In the genomic region with DNA sequence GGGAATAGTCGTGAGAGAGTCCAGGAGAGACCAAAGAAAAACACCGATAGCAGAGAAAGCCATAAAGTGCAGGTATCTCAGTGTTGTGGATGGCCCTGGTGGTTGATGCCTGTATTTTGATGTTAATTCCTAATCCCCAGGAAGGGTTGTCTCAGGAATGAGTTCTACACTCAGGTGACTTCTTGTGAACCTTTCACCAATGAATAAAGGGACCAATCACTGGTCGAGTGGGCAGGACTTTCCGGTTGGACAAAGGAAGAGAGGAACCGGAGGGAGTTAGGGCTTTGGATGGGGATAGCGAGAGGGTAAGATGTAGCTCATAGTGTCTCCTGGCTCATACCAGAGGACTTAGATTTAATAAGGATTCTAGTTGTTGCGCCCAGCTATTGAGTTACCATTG, we compare ENCODE assay signal across 11 mouse cellular contexts. TPM values are rescaled to one million over a fixed set of nuclear protein-coding genes. Genes with fewer than 3 reads are reported as not detected.
DNase-seq lines count a peak whose midpoint lies in the region; ATAC-seq and TF ChIP-seq lines count a peak whose summit lies in the region.
"Had no signal": no experiment of that assay in that cellular context is flagged by ENCODE, and none has a peak within 500 bp of the region (broad histone marks: within the 10 kb centered on the region; RNA-seq: fewer than 3 reads in every experiment).

No protein-coding gene starts in this region.

- 18% methylated on average over 7 of the region's 7 CpGs for WGBS in heart, embryonic 11.5 days (ENCODE audit: insufficient replicate concordance)
- 17% methylated on average over 7 of the region's 7 CpGs for WGBS in hindbrain, embryonic 13.5 days
- 15% methylated on average over 7 of the region's 7 CpGs for WGBS in lung, postnatal 0 days

- no peaks in the 10 kb centered on the region for H3K36me3 ChIP-seq in heart, embryonic 11.5 days (ENCODE audit: control insufficient read depth, insufficient read depth, low read length)
- H3K36me3 ChIP-seq in hindbrain, embryonic 13.5 days, result no peaks in the 10 kb centered on the region
- H3K36me3 ChIP-seq in lung, postnatal 0 days (ENCODE audit: insufficient read depth, low read length), result no peaks in the 10 kb centered on the region
- H3K36me3 ChIP-seq: hindbrain, embryonic 15.5 days; midbrain, embryonic 12.5 days had no signal

- no peak for TF ChIP-seq CTCF in lung, postnatal 0 days (IDR thresholded peaks at IDR 0.05)

- no peak for ATAC-seq in heart, embryonic 11.5 days (replicated peaks; ENCODE audit: insufficient number of reproducible peaks, low FRiP score, low TSS enrichment)
- ATAC-seq in hindbrain, embryonic 13.5 days (ENCODE audit: low FRiP score), result no peak
- no peak for ATAC-seq in lung, postnatal 0 days

- no peak overlapping the region for H3K27ac ChIP-seq in heart, embryonic 11.5 days (ENCODE audit: low read depth, low read length)
- no peak overlapping the region for H3K27ac ChIP-seq in hindbrain, embryonic 13.5 days
- no peak overlapping the region for H3K27ac ChIP-seq in lung, postnatal 0 days (ENCODE audit: low read length)
- H3K27ac ChIP-seq: hindbrain, embryonic 15.5 days; midbrain, embryonic 12.5 days had no signal

- 0 out of 2 replicates have a peak overlapping the region, but pooled peaks have one; percentile 56 for H3K9ac ChIP-seq in heart, embryonic 11.5 days (ENCODE audit: low read depth, low read length)
- no peak overlapping the region for H3K9ac ChIP-seq in hindbrain, embryonic 13.5 days
- no peak overlapping the region for H3K9ac ChIP-seq in lung, postnatal 0 days (replicated peaks; ENCODE audit: low read depth)
- H3K9ac ChIP-seq: hindbrain, embryonic 15.5 days; midbrain, embryonic 12.5 days had no signal

- intact Hi-C loops in left cerebral cortex, postnatal 4 days (cut with DNase I), result no loop called here

- no peaks in the 10 kb centered on the region for H3K27me3 ChIP-seq in heart, embryonic 11.5 days (ENCODE audit: control insufficient read depth, insufficient read depth, low read length)
- no peaks in the 10 kb centered on the region for H3K27me3 ChIP-seq in hindbrain, embryonic 13.5 days
- no peaks in the 10 kb centered on the region for H3K27me3 ChIP-seq in lung, postnatal 0 days (replicated peaks; ENCODE audit: insufficient read depth, low read length)
- H3K27me3 ChIP-seq: hindbrain, embryonic 15.5 days; midbrain, embryonic 12.5 days had no signal

- DNase-seq in heart, adult 18-20 months, result no peak
- peak; percentile 96 for DNase-seq in ES-CJ7 (ENCODE audit: low read depth, low spot score)
- peak; percentile 41 for DNase-seq in kidney, postnatal 14 days
- no peak for DNase-seq in layer of hippocampus, postnatal 10 days (ENCODE audit: low spot score in 2 of 2)
- no peak for DNase-seq in left cerebral cortex, postnatal 4 days
- DNase-seq in lung, postnatal 0 days (ENCODE audit: low spot score), result no peak
- DNase-seq: adrenal gland, postnatal 14 days had no signal

- no peaks in the 10 kb centered on the region for H3K4me1 ChIP-seq in heart, embryonic 11.5 days (ENCODE audit: control insufficient read depth, insufficient read depth, low read length)
- no peaks in the 10 kb centered on the region for H3K4me1 ChIP-seq in hindbrain, embryonic 13.5 days (replicated peaks)
- no peaks in the 10 kb centered on the region for H3K4me1 ChIP-seq in lung, postnatal 0 days (ENCODE audit: insufficient read depth, low read depth, low read length)
- H3K4me1 ChIP-seq: hindbrain, embryonic 15.5 days; midbrain, embryonic 12.5 days had no signal

- no peaks in the 10 kb centered on the region; the same call in 1 of the 2 replicates for H3K9me3 ChIP-seq in heart, embryonic 11.5 days (replicated peaks; ENCODE audit: control insufficient read depth, low read length)
- H3K9me3 ChIP-seq in hindbrain, embryonic 13.5 days, result no peaks in the 10 kb centered on the region
- no peaks in the 10 kb centered on the region for H3K9me3 ChIP-seq in lung, postnatal 0 days (ENCODE audit: low read length)
- H3K9me3 ChIP-seq: hindbrain, embryonic 15.5 days; midbrain, embryonic 12.5 days had no signal

- TF ChIP-seq EP300 in lung, postnatal 0 days (IDR thresholded peaks at IDR 0.05), result no peak

- H3K4me3 ChIP-seq in heart, embryonic 11.5 days (ENCODE audit: low read depth, low read length), result peak overlapping the region; percentile 25
- H3K4me3 ChIP-seq in hindbrain, embryonic 13.5 days, result peak overlapping the region; percentile 7; the same call in 1 of the 2 replicates
- H3K4me3 ChIP-seq in lung, postnatal 0 days (ENCODE audit: low read depth, low read length), result no peak overlapping the region
- H3K4me3 ChIP-seq: hindbrain, embryonic 15.5 days; midbrain, embryonic 12.5 days had no signal

- H3K4me2 ChIP-seq in heart, embryonic 11.5 days, result peak overlapping the region; percentile 57
- no peak overlapping the region for H3K4me2 ChIP-seq in hindbrain, embryonic 13.5 days
- H3K4me2 ChIP-seq in lung, postnatal 0 days (replicated peaks; ENCODE audit: low read depth, low read length), result no peak overlapping the region; the same call in 1 of the 2 replicates
- H3K4me2 ChIP-seq: hindbrain, embryonic 15.5 days; midbrain, embryonic 12.5 days had no signal

RNA-seq across cellular contexts. Expression of gene Dedd, which starts 9.2 kb away (rescaled TPM):
- 40.4 and 45.4 TPM in 2 replicates for polyA plus RNA-seq in heart, embryonic 11.5 days (2014; fragmentation: Nextera tagmentation; extraction: Ambion mirVana)
- total RNA-seq in heart, adult 18-20 months (2021), result 10 to 100 TPM; 21.8 to 23.5 TPM
- polyA plus RNA-seq in hindbrain, embryonic 13.5 days (2015; fragmentation: Nextera tagmentation; extraction: Ambion mirVana), result 51.6 and 52.3 TPM in 2 replicates
- 10 to 100 TPM; 30.9 to 33.7 TPM for total RNA-seq in layer of hippocampus, postnatal 10 days (2021)
- 10 to 100 TPM; 38.4 to 45.9 TPM for total RNA-seq in left cerebral cortex, postnatal 4 days (2021)
- polyA plus RNA-seq in lung, postnatal 0 days (2015; fragmentation: Nextera tagmentation; extraction: Ambion mirVana), result 43.0 and 44.4 TPM in 2 replicates

RNA-seq across cellular contexts. Expression of gene Ufc1, which starts 24.9 kb away (rescaled TPM):
- 90.3 and 92.9 TPM in 2 replicates for polyA plus RNA-seq in heart, embryonic 11.5 days (2014; fragmentation: Nextera tagmentation; extraction: Ambion mirVana)
- 10 to 100 TPM; 90.4 to 91.6 TPM for total RNA-seq in heart, adult 18-20 months (2021)
- polyA plus RNA-seq in hindbrain, embryonic 13.5 days (2015; fragmentation: Nextera tagmentation; extraction: Ambion mirVana), result 125 and 128 TPM in 2 replicates
- 100 to 1,000 TPM; 102 to 114 TPM for total RNA-seq in layer of hippocampus, postnatal 10 days (2021)
- 10 to 100 TPM; 91.2 to 93.4 TPM for total RNA-seq in left cerebral cortex, postnatal 4 days (2021)
- polyA plus RNA-seq in lung, postnatal 0 days (2015; fragmentation: Nextera tagmentation; extraction: Ambion mirVana), result 95.4 and 100 TPM in 2 replicates

RNA-seq across cellular contexts. Expression of gene Nit1, which starts 25.7 kb away (rescaled TPM):
- polyA plus RNA-seq in heart, embryonic 11.5 days (2014; fragmentation: Nextera tagmentation; extraction: Ambion mirVana), result 24.8 and 30.9 TPM in 2 replicates
- total RNA-seq in heart, adult 18-20 months (2021), result 10 to 100 TPM; 26.4 to 28.8 TPM
- polyA plus RNA-seq in hindbrain, embryonic 13.5 days (2015; fragmentation: Nextera tagmentation; extraction: Ambion mirVana), result 54.8 and 59.7 TPM in 2 replicates
- 10 to 100 TPM; 37.7 to 42.8 TPM for total RNA-seq in layer of hippocampus, postnatal 10 days (2021)
- total RNA-seq in left cerebral cortex, postnatal 4 days (2021), result 10 to 100 TPM; 35.3 to 36.8 TPM
- polyA plus RNA-seq in lung, postnatal 0 days (2015; fragmentation: Nextera tagmentation; extraction: Ambion mirVana), result 39.9 and 45.5 TPM in 2 replicates

RNA-seq across cellular contexts. Expression of gene Pfdn2, which starts 25.7 kb away (rescaled TPM):
- 49.5 and 51.3 TPM in 2 replicates for polyA plus RNA-seq in heart, embryonic 11.5 days (2014; fragmentation: Nextera tagmentation; extraction: Ambion mirVana)
- total RNA-seq in heart, adult 18-20 months (2021), result 10 to 100 TPM; 84.8 to 94.3 TPM
- polyA plus RNA-seq in hindbrain, embryonic 13.5 days (2015; fragmentation: Nextera tagmentation; extraction: Ambion mirVana), result 164 and 169 TPM in 2 replicates
- 100 to 1,000 TPM; 135 to 165 TPM for total RNA-seq in layer of hippocampus, postnatal 10 days (2021)
- total RNA-seq in left cerebral cortex, postnatal 4 days (2021), result 100 to 1,000 TPM; 112 to 125 TPM
- 64.1 and 72.7 TPM in 2 replicates for polyA plus RNA-seq in lung, postnatal 0 days (2015; fragmentation: Nextera tagmentation; extraction: Ambion mirVana)

RNA-seq across cellular contexts. Expression of gene Usp21, which starts 32.0 kb away (rescaled TPM):
- 51.2 TPM in 2 replicates for polyA plus RNA-seq in heart, embryonic 11.5 days (2014; fragmentation: Nextera tagmentation; extraction: Ambion mirVana)
- 10 to 100 TPM; 17.7 to 20.9 TPM for total RNA-seq in heart, adult 18-20 months (2021)
- polyA plus RNA-seq in hindbrain, embryonic 13.5 days (2015; fragmentation: Nextera tagmentation; extraction: Ambion mirVana), result 106 and 107 TPM in 2 replicates
- 10 to 100 TPM; 49.0 to 57.3 TPM for total RNA-seq in layer of hippocampus, postnatal 10 days (2021)
- 10 to 100 TPM; 60.4 to 66.4 TPM for total RNA-seq in left cerebral cortex, postnatal 4 days (2021)
- 38.3 and 40.9 TPM in 2 replicates for polyA plus RNA-seq in lung, postnatal 0 days (2015; fragmentation: Nextera tagmentation; extraction: Ambion mirVana)

Comparison
In these comparisons a context has a peak if more than half of its experiments do, and no peak if none do; other contexts are left out.
1. DNase-seq: peak in ES-CJ7 (single experiment) and kidney, postnatal 14 days (single experiment); none in heart, adult 18-20 months (0 of 2), layer of hippocampus, postnatal 10 days (0 of 2), left cerebral cortex, postnatal 4 days (single experiment) and lung, postnatal 0 days (single experiment).